Mouse (Mus musculus): ENCODE results near the gene Rilp. TPM values are rescaled to one million over a fixed set of nuclear protein-coding genes. Genes with fewer than 3 reads are reported as not detected.
"Not testable (repeated sequence)": the region's sequence is repeated elsewhere in the genome, so short reads cannot be mapped to it uniquely, and the experiment has no call there.

Rilp gene
- total RNA-seq, 2 experiments from 2014 or later, result 3.6 to 4.0 TPM

- DNase-seq (ENCODE audit: low spot score in 2 of 2), result no peak
These were observed 43.1 kb downstream of the Rilp start for GRCm38 (mm10) chr11:75552906-75553482.

DNA sequence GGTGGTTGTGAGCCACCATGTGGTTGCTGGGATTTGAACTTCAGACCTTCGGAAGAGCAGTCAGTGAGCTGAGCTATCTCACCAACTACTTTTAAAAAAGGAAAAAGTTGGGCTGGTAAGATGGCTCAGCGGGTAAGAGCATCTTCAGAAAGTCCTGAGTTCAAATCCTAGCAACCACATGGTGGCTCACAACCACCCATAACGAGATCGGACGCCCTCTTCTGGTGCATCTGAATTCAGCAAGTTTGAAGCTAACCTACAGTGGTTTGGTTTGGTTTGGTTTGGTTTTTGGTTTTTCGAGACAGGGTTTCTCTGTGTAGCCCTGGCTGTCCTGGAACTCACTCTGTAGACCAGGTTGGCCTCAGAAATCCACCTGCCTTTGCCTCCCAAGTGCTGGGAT lies 46.1 kb downstream of the Rilp start:
- DNase-seq (ENCODE audit: low spot score in 2 of 2), result not testable (repeated sequence)

DNA sequence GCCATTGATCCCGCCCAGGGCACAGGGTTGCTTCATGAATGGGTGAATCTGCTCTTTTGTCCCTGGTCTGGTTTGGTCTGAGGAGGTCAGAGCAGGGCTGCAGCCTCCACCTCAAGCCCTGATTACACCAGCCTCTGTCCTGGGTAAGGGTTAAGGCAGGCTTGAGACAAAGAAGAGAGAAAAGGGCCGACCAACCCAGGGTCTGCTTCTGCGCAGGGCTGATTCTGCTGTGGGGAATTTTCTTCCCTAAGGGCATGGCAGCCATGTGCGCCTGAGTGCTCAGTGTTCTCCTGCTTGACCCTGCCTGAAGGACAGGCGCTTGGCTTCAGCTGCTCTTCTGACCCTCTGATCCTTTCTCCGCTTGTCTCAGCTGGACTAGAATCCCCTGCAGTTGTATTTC lies 47.2 kb downstream of the Rilp start:
- DNase-seq (ENCODE audit: low spot score in 2 of 2), result no peak

- no peak for DNase-seq (ENCODE audit: low spot score in 2 of 2)
These were observed 48.2 kb downstream of the Rilp start for GRCm38 (mm10) chr11:75558101-75558500.

- no peak for DNase-seq (ENCODE audit: low spot score in 2 of 2)
These were observed 50.1 kb downstream of the Rilp start for GRCm38 (mm10) chr11:75559870-75560504.

- no peak for DNase-seq (ENCODE audit: low spot score in 2 of 2)
These were observed 50.9 kb downstream of the Rilp start for GRCm38 (mm10) chr11:75560530-75561409.

- no peak for DNase-seq (ENCODE audit: low spot score in 2 of 2)
These were observed 51.5 kb downstream of the Rilp start for GRCm38 (mm10) chr11:75561410-75561791.

Small RNA genes lying within 50 kb of the gene (microRNA-seq; reads per million reads assigned to microRNA genes)
- gene Mir22, result 4,922 to 14,271 reads per million in 2 experiments
- 0 reads per million in 2 experiments for gene Mir3971

Other genes with a start within 250 kb of the Rilp start
- gene Rpa1, start 161.8 kb upstream of the Rilp start, total RNA-seq (2021), result 10 to 100 TPM; 55.2 to 61.9 TPM
- gene Smyd4, start 161.7 kb upstream of the Rilp start, total RNA-seq (2021), result 10 to 100 TPM; 13.2 to 13.7 TPM
- gene Serpinf1, start 87.4 kb upstream of the Rilp start, total RNA-seq (2021), result 10 to 100 TPM; 30.8 to 38.9 TPM
- under 1 TPM; 0.49 to 0.64 TPM for gene Serpinf2, start 70.5 kb upstream of the Rilp start, total RNA-seq (2021)
- gene Wdr81, start 55.4 kb upstream of the Rilp start, total RNA-seq (2021), result 10 to 100 TPM; 18.7 to 18.9 TPM
- gene Tlcd2, start 48.4 kb upstream of the Rilp start, total RNA-seq (2021), result under 1 TPM; 0.31 to 0.73 TPM
- 100 to 1,000 TPM; 113 to 123 TPM for gene Prpf8, start 23.3 kb upstream of the Rilp start, total RNA-seq (2021)
- gene Scarf1, start 3.4 kb downstream of the Rilp start, total RNA-seq (2021), result 1 to 10 TPM; 3.5 to 3.6 TPM
- 10 to 100 TPM; 38.3 to 47.5 TPM for gene Slc43a2, start 21.6 kb downstream of the Rilp start, total RNA-seq (2021)
- 100 to 1,000 TPM; 310 to 313 TPM for gene Pitpna, start 78.0 kb downstream of the Rilp start, total RNA-seq (2021)
- 10 to 100 TPM; 47.4 to 49.7 TPM for gene Inpp5k, start 120.9 kb downstream of the Rilp start, total RNA-seq (2021)
- gene Myo1c, start 140.4 kb downstream of the Rilp start, total RNA-seq (2021), result 10 to 100 TPM; 27.6 to 27.9 TPM
- gene Crk, start 169.2 kb downstream of the Rilp start, total RNA-seq (2021), result 100 to 1,000 TPM; 127 to 129 TPM
- gene Ywhae, start 222.8 kb downstream of the Rilp start, total RNA-seq (2021), result 1,000 to 10,000 TPM; 1,501 to 1,604 TPM

Data from layer of hippocampus, postnatal 10 days (tissue).